Mouse (Mus musculus): Measurements from ENCODE around the gene Mex3d.
A peak's percentile ranks its signal among the peaks of the same experiment; 100 is the strongest.

DNA sequence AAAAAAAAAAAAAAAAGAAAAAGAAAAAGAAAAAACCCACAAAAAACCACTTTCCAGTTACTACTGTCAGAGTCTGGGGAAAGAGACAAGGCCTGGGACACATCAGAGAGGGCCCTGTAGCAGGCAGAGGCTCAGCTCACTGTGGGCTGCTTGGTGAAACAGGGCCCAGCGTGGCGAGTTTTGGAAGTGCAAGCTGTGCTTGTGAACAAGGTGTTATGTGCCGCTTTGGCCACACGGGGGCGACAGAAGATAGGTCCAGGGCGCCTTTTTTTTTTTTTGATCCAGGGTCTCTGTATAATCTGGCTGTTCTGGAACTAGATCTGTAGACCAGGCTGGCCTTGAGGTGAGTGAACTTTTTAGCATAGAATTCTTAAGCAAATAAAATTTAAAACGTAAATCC, 11.3 kb downstream of the Mex3d start:
- TF ChIP-seq CTCF (IDR thresholded peaks at IDR 0.05; ENCODE audit: control insufficient read depth, insufficient read depth, insufficient replicate concordance, low read depth, low read length), result peak; percentile 93
- TF ChIP-seq POLR2A (IDR thresholded peaks at IDR 0.05; ENCODE audit: control insufficient read depth, low read depth, low read length), result no peak

Data from testis, adult 2 months (tissue).